Mouse (Mus musculus): ENCODE results near the gene Reps2.

GRCm38 (mm10) chrX:162413124-162413523, 230.3 kb downstream of the Reps2 start:
- TF ChIP-seq GATA1 (IDR thresholded peaks at IDR 0.05; ENCODE audit: low read length) (no peak), TAL1 (IDR thresholded peaks at IDR 0.05; ENCODE audit: low read length) (no peak)

All from erythroblast, embryonic 14.5 days (primary cell).